Mouse (Mus musculus): ENCODE data around the gene Gm19345.

- TF ChIP-seq CTCF (IDR thresholded peaks at IDR 0.05; ENCODE audit: low read depth, low read length) = no peak
- TF ChIP-seq POLR2A (IDR thresholded peaks at IDR 0.05; ENCODE audit: extremely low read depth, insufficient read depth, low read length) = no peak
These were observed 42.4 kb upstream of the Gm19345 start for GRCm38 (mm10) chr7:19809369-19809768.

Data from liver, adult 2 months (tissue).